Mouse (Mus musculus) adrenal gland (tissue): ENCODE results near the gene Rps19.
"Not testable (repeated sequence)": the region's sequence is repeated elsewhere in the genome, so short reads cannot be mapped to it uniquely, and the experiment has no call there.

Experiments
- intact Hi-C: fragments of 180-260 bp; cut with DNase I; formaldehyde crosslinking; loops from one replicate; pipeline ENCODE4 v1.15.1; 2025
- long read RNA-seq, 2 experiments: library from polyadenylated mRNA; unstranded; transcript quantifications; one replicate each; pipeline ENCODE4 v2.0.0; 2020; ENCODE audit warnings: borderline replicate concordance in 1 of 2; ENCODE audit not compliant: insufficient replicate concordance in 1 of 2

The Rps19 gene
- long read RNA-seq, experiment 1, transcript Rps19-203 (6 exons, 774 nt), result major isoform, 886 of 928 reads
- long read RNA-seq, experiment 1, transcript Rps19-202 (6 exons, 633 nt), result minor isoform, 6 of 928 reads
- long read RNA-seq, experiment 1, partial matches to known transcripts, result 18 of 928 reads
- long read RNA-seq, experiment 1, other reads (novel, unspliced or antisense), result 13 of 928 reads
- long read RNA-seq, experiment 2, transcript Rps19-203 (6 exons, 774 nt), result major isoform, 794 of 827 reads
- long read RNA-seq, experiment 2, partial matches to known transcripts, result 12 of 827 reads
- long read RNA-seq, experiment 2, other reads (novel, unspliced or antisense), result 11 of 827 reads

DNA sequence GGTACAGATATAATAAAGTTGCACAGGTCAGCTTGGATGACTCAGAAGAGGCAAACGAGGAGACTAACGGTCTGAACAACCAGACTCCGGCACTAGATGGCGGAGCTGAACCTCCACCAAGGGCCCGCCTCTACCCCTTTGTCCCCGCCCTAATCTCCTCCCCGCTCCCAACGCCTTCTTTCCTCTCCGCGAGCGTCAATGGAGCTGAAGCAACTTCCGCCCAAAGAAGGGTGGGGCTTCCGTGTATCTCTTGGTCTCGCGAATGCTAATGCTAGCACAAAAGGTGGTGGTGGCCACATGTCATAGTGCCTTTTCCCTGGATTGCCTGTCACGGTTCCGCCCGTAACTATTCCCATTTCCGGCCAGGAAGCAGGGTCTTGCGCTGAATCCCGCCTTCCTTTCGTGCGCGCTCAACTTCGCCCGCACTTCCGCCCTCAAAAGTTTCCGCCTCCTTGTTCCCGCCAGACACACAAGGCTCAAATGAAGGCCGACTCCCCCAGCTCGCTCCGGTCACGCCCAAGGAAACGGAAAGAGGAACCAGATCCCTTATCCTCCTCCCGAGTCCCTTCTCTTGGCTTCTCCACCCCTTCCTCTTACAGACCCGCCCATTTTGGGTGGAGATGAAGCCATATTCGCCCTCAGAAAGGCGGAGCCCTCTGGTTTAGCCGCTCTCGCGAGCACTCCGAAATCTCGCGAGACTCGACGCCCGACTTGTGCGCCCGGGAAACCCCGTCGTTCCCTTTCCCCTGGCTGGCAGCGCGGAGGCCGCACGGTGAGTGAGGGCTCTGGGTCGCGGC, at the start of gene Rps19:
TSS of gene Rps19 (plus strand) at position 476 of the 797 bp plus-strand sequence.
- intact Hi-C loops, result no loop called here

GRCm38 (mm10) chr7:24838732-24839409, 45.3 kb upstream of the Rps19 start:
- intact Hi-C loops, result not testable (repeated sequence)

DNA sequence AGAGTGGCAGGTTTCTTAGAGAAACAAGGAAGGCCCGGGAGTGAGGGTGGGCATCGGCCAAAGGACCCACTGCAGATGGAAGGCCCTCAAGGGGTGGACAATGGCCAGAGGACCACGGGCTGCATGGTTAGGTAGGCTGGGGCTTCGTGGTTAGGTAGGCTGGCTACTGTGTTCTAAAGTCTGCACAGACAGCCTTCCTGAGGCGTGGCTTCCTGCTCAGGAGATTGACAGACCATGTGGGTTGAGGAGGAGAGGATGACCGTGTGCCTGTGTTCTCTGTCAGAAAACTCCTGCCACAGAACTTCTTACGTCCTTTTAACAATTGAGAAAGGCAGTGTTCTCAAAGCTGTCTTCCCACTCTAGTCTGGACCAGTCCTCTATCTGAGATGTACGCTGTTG, 44.8 kb upstream of the Rps19 start:
- intact Hi-C loops, result no loop called here

GRCm38 (mm10) chr7:24840331-24840730, 43.8 kb upstream of the Rps19 start:
- intact Hi-C loops, result no loop called here

GRCm38 (mm10) chr7:24841009-24841408, 43.2 kb upstream of the Rps19 start:
- intact Hi-C loops, result no loop called here

DNA sequence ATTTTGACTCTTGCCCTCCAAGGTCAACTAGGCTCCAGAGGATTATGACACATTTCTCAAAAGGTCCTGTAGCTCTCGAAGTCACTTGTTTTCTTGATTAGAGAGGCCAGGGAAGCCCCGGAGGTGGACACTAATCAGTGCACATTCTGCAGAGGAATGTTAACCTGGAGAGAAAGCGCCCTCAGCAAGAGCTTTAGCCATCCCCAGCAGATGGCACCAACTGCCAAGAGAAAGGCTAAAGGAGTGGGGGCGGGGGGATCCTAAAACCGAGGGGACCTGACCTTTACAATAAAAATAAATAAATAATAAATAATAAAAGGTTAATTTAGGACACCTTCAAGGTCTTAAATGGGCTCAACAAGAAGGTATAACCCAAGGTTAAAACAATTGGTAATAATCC, 40.0 kb upstream of the Rps19 start:
- intact Hi-C loops, result no loop called here

DNA sequence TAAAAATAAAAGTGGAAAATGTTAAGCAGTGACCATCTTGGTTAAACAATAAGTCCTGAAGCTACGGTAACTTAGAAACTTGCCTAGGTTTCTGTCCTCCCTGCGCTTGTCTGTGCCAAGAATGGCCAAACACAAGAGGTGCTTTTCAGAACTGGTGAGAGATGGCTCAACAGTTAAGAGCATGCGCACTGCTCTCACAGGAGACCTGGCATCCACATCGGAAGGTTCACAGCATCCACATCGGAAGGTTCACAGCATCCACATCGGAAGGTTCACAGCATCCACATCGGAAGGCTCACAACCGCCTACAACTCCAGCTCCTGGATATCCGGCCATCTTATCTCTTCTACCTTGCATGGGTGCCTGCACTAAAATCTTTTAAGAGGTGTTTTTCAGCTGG, 39.0 kb upstream of the Rps19 start:
- intact Hi-C loops, result no loop called here

DNA sequence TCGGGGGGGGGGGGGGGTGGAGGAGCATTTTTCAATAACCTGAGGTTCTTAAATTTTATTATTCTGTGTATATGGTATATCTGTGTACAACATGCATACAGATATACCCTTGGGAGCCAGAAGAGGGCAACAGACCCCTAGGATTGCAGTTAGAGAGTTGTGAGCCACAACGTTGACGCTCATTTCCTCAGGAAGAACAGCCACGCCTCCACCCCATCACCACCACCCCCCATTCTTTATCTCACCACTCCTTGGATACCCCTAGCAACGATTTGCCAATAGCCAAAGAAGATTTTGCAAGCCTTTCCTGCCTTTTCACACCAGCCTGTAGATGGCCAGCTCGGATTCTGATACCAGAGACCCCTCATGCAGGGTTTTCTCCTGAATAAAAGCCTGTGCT, 38.5 kb upstream of the Rps19 start:
- intact Hi-C loops, result no loop called here

DNA sequence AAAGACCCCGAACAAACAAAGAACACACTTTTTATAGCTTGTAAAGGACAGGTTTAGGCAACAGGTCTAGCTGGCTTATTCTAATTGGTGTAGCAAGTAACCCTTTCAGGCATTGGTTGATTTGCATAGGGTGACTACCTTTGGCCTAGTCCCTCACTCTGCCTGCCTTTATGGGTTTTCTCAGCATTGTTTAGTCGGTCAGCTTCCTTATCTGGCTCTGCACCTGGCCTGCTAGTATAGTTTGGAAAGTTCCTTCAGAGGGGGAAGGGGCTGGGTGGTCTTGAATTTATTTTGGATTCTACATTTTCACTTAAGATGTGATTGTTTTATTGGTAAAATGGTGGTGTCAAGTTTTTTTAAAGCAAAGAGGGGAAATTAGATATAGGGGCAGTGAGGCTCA, 37.6 kb upstream of the Rps19 start:
- intact Hi-C loops, result not testable (repeated sequence)

- intact Hi-C loops, result no loop called here
Measured at GRCm38 (mm10) chr7:24850162-24850561, 34.0 kb upstream of the Rps19 start.

DNA sequence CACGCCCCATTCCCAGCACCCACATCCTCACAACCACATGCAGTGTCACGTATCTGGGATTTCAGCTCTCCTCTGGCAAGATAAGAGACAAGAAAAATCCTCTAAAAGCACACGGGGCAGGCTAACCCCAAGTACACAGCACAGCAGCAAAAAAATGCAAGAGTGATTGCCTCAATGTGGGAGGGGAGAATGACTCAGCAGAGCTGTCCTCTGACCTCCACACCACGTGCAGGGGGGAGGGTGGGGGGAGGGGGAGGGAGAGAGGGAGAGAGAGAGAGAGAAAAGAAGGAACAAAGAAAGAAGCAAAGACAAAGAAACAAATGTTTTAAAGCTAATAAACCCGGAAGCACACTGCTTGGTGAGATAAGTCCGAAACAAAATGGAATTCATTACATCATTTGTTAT, 33.3 kb upstream of the Rps19 start:
- intact Hi-C loops, result no loop called here

DNA sequence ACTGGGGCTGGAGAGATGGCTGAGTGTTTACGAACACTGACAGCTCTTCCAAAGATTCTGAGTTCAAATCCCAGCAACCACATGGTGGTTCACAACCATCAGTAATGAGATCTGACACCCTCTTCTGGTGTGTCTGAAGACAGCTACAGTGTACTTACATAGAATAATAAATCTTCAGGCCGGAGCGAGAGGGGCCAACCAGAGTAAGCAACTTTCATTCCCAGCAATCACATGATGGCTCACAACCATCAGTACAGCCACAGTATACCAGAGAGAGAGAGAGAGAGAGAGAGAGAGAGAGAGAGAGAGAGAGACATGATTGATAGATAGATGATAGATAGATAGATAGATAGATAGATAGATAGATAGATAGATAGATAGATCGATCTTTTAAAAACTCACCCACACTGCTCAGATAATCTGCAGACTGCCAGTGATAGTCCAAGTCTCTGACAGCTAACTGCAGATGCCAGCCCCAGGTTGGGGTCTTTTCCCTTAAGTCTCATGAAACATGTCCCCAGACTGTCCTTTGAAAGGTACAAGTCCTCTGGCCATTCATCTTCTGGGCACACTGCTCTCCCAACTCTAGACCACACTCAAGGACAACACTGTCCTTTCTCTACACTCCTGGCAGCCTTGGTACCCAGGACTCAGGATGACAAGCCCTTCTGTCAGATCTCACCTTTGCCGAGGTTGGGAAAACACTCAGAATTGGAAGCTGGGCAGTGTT, 32.4 kb upstream of the Rps19 start:
- intact Hi-C loops, result no loop called here

DNA sequence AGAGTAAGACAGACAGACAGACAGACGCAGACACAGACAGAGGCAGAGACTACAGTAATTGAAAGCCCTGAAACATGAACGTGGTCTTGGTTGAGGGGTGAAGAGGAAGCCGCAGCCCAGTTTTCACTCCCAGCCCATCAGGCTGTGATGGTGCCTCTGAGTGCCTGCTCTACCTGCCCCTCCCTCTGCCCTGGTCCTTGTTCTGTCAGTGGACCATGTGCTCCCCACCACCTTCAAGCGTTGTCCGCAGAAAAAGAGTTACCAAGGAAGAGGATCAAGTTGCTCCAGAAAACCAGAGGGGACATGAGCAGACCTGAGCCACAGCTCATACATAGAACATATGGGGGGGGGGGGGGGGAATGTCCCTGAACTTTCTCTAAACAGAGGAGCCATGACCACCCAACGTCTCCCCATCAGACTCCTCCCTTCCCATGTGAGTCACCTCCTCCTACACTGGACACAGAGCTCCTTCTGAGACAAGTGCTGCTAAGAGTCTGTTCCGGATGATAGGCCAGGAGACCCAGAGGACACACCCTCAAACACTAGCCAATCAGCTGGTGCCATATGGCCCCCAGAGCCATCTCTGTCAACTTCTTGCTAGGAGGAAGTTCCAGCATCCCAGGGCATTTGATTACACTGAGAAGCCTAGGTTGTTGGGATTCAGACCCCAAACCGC, 31.5 kb upstream of the Rps19 start:
- intact Hi-C loops, result no loop called here

DNA sequence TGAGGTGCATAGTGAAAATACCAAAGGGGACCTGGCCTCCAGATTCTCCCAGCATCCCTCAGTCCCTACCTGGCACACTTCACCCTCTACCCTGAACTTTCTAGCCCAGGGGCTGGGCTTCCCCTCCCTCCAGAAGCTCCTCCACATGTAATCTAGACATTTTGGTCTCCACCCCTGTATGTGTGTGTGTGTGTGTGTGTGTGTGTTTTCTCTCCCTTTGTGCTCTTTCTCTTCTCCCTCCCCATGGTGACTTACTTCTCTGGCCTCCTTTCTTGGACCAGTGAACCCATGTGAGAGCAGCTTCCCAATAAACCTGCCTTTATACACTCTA, 31.0 kb upstream of the Rps19 start:
- intact Hi-C loops, result no loop called here

DNA sequence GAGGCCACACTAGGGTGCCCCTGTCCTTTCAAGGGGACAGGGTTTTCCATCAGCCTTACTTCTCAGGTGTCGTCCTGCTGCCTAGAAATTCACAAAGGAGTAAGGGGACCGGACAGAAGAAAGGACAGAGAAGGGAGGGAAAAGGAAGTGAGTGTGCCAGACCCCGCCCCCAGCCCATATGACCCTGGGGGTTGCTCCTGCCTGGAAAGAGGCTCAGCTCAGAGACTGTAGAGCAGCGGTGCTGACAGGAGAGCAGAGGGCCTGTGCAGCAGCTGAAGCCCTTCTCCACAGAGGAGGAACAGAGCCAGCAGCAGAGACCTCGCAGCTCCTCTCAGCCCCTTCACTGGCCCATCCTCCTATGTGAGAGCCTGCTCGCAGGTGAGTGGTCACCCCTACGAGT, 30.5 kb upstream of the Rps19 start:
- intact Hi-C loops, result no loop called here

DNA sequence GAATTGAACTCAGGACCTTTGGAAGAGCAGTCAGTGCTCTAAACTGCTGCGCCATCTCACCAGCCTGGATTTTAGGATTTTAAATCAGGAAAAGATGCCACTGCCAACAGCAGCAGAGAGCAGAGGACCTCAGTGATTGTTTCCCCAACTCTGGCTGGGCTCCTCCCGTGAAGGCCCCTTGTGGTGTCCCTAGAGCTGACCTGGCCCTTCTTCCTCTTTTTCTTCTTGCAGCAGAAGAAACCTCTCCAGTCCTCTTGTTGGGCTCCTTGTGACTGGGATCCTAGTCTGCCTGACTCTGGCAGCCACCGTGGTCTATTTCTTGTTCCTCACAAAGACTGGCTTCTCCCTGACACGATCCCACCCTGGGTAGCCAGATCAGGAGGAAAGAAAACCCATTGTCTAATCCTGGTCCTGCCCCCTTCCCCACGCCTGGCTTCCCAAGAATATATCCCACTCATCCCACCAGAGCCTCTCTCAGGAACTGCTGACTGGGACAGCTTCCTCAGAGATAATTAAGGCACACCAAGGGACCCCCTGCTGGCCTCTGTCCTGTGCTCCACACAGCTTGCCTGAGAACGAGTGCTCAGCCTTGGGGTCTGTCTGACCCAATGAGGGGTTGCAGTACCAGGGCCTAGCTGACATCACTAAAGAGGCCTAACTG, 27.6 kb upstream of the Rps19 start:
- intact Hi-C loops, result no loop called here

GRCm38 (mm10) chr7:24859234-24859633, 24.9 kb upstream of the Rps19 start:
- intact Hi-C loops, result no loop called here

DNA sequence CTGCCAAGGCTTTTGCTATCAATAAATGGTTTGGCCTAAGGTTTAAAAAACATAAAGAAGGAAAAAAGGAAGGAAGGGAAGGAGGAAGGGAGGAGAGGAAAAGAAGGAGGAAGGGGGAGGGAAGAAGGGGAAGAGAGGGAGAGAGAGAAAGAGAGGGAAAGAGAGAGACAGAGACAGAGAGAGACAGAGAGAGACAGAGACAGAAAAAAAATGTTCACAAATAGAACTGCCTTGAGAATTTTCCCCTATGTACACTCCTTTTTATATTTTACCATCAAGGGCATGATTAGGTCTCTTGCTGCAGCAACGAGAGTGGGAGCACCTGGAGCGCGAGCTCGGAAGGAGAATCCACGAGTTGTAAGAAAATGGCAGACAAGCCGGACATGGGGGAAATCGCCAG, 22.3 kb upstream of the Rps19 start, which contains the start of gene Gm9844:
TSS of gene Gm9844 (plus strand) at position 301 of the 400 bp plus-strand sequence.
- intact Hi-C loops, result no loop called here

- intact Hi-C loops, result no loop called here
Measured at GRCm38 (mm10) chr7:24862853-24863252, 21.3 kb upstream of the Rps19 start.

- intact Hi-C loops, result no loop called here
Measured at GRCm38 (mm10) chr7:24864156-24864555, 20.0 kb upstream of the Rps19 start.
